Mouse (Mus musculus): ENCODE measurements around the gene Psmd12. TPM values are rescaled to one million over a fixed set of nuclear protein-coding genes. Genes with fewer than 3 reads are reported as not detected.
A peak's percentile ranks its signal among the peaks of the same experiment; 100 is the strongest.

The Psmd12 gene
- total RNA-seq, 2 experiments from 2014 or later = 105 to 106 TPM

DNA sequence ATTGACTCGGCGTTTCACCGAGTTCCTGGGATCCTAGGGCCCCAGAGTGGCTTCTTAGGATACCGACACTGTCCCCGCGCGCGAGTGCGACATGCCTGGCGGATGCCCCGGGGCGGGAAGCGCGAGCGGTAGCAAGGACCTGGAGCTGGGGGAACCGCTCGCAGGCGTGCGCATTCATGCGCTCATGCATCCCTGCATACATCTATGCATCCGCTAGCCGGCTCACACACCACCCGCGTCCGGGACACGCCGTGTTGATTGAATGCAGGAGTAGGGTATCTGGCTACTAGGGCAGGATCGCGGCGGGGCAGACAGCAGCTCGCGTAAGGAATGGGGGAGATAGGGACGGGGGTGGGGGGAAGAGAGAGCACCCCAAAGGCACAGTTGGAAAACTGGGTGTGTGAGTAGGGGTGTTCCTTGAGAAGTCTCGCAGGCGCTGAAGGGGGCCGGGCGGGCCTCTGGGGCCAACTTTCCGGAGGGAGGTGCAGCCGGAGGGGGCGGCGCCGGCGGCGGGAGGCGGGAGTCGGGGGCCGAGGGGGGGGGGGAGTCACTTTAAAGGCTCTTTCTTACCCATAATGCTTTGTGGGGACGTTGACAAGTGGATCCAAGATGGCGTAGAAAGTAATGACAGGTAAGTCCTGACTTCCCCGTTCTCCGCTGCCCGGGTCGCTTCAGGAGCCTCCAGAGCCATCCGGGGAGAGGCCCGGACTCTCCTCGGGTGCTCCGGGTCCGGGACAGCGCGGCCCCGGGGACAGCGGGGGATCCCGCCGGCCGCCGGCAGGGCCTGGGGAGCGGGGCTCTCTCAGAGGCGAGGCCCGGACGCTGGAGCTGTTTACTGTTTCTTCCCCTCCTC lies 68.3 kb downstream of the Psmd12 start, which contains the start of gene Helz:
Gene Helz (plus strand): TSS at position 580 of the 853 bp plus-strand sequence.
- intact Hi-C loops (cut with DNase I; ENCODE audit: low total_unique reads) = no loop called here

GRCm38 (mm10) chr11:107548204-107548975 lies 69.1 kb downstream of the Psmd12 start:
- intact Hi-C loops (cut with DNase I; ENCODE audit: low total_unique reads) = no loop called here
- DNase-seq = no peak

More for the DNA sequence above, 68.3 kb downstream of the Psmd12 start, which contains the start of gene Helz:
- peak; percentile 73 for DNase-seq

Other genes with a start within 250 kb of the Psmd12 start
- gene Pitpnc1, start 8.8 kb upstream of the Psmd12 start, total RNA-seq (2021) = 10 to 100 TPM; 57.4 to 66.8 TPM
- gene Helz, start 68.4 kb downstream of the Psmd12 start, total RNA-seq (2021) = 10 to 100 TPM; 14.0 to 17.3 TPM
- gene Cacng1, start 237.0 kb downstream of the Psmd12 start, total RNA-seq (2021) = 100 to 1,000 TPM; 332 to 394 TPM

All from gastrocnemius, postnatal 14 days (tissue).